Mouse (Mus musculus) left cerebral cortex, postnatal 25 days (tissue): ENCODE results near the gene Itga5. TPM values are rescaled to one million over a fixed set of nuclear protein-coding genes. Genes with fewer than 3 reads are reported as not detected.

Experiments used
- DNase-seq, 2 experiments: peaks; one replicate each; pipeline ENCODE4 v3.0.0; 2022; ENCODE audit warnings: low spot score in 2 of 2, mixed read lengths in 1 of 2
- intact Hi-C: fragments of 180-260 bp; cut with DNase I; formaldehyde crosslinking; loops from one replicate; pipeline ENCODE4 v1.15.1; 2025
- total RNA-seq, 2 experiments: library from RNA; stranded (reverse); gene quantifications; 2 replicates each; pipeline ENCODE4 v1.2.3; 2021

Itga5 gene
- total RNA-seq, 2 experiments from 2014 or later: 2.3 to 5.4 TPM

- DNase-seq: no peak
- intact Hi-C loops: no loop called here
Measured at GRCm38 (mm10) chr15:103317731-103318130, 48.8 kb downstream of the Itga5 start.

- intact Hi-C loops: no loop called here
- no peak for DNase-seq
Measured at GRCm38 (mm10) chr15:103317120-103317519, 49.4 kb downstream of the Itga5 start.

- intact Hi-C loops: no loop called here
Measured at GRCm38 (mm10) chr15:103315979-103316776, 50.4 kb downstream of the Itga5 start.

GRCm38 (mm10) chr15:103315011-103315502, 51.5 kb downstream of the Itga5 start:
- DNase-seq: peak in 1 of 2 experiments; percentile 66
- intact Hi-C loops: no loop called here

More at GRCm38 (mm10) chr15:103315979-103316776, 50.4 kb downstream of the Itga5 start:
- no peak for DNase-seq

GRCm38 (mm10) chr15:103314181-103314580, 52.4 kb downstream of the Itga5 start:
- DNase-seq: no peak
- intact Hi-C loops: no loop called here

DNA sequence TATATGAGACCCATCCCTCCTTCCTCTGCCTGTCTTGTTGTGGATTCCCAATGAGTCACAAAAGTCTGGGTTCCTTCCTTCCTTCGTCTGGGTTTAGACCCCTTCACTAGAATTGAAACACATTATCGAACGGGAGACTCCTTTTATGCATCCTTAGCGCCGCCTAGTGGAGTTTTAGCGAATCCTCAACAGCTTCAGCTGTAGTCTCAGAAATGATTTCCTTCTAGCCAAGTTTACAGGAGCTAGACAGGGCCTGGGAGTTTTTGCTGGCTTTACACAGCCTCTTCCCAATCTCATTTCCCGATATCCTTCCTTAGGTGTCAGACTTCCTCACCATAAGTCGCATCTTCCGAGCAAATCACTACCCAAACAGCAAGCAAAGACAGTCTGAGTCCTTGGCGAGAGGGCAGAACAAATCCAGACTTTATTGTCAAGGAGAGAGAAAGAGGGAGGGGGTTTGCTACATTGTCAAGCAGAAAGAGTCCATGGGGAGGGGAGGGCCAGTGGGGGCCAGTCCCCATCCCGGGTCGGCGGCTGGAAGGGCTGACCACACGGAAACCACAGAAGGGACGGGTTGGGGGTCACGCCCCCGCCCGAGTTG, 53.0 kb downstream of the Itga5 start:
- peak; percentile 67 to 74 for DNase-seq
- intact Hi-C loops: no loop called here

GRCm38 (mm10) chr15:103310365-103310910, 56.1 kb downstream of the Itga5 start, which contains the start of gene Gpr84:
TSS of gene Gpr84 (minus strand) at chr15:103310612.
- DNase-seq: no peak
- intact Hi-C loops: no loop called here

DNA sequence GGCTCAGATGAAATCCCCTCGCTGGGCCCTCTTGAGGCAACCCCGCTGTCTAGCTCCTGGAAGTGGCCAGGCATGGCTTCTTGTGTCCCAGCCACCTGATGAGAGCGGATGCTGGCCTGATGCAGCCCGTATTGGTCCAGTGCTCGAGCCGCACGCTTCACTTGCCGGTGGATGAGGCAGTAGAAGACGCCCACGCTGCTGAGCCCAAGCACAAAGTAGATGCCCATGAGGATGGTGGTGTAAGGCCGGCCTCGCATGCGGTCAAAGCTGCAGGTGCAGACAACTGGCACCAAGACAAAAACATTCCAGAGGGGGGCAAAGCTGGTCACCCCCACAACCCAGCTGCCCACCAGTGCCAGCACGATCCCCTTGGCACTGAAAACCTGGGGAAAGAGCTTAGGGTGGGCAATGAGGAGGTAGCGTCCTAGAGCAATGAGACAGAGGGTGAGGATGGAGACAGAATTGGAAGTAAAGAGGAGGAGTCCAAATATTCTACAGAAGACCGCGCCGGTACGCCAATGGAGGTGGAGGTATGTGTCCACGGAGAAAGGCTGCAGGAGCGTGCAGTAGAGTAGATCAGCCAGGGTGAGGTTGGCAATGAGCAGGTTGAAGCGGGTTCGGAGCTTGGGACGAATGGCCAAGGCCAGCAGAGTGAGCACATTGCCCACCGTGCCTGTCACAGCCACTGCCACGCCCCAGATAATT, 57.5 kb downstream of the Itga5 start:
- no peak for DNase-seq
- intact Hi-C loops: no loop called here

DNA sequence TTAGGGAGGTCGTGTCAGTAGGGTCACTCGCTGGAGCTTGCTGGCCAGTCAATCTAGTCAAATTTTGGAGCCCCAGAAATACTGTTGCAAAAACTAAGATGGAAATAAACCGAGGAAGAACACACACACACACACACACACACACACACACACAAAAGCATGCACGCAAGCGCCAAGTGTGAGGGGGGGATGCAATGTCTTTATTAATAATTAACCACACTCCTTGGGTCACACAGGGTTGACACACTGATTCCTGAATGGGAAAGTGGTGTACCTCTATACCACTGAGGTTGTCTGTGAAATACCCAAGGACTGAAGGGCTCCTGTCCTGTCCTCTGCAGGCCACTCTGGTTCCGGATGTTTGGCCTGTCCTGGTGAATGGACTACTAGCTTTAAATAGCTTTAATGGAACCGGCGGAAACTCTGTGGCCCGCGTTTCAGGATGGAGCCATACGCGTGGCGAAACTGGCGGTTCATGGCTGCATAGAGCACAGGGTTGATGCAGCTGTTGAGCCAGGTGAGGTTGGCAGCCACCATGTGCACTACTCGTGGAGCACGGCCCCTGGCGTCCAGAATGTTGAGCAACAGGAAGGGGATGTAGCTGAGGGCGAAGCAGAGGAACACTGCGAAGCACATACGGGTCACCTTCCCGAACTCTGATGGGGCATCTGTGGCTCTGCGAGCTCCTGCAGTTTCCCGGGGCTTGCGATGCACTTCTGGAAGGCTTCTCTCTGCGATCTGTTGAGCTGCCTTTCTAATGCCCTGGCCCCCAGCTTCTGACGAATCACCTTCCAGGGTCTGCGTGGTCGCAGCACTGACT, 58.3 kb downstream of the Itga5 start:
- intact Hi-C loops: no loop called here
- no peak for DNase-seq

- intact Hi-C loops: loop anchor here (1.0 to 2.0 kb wide), 3 partner anchors 22 to 124 kb away; no protein-coding TSS in a partner anchor
- peak; percentile 91 to 95 for DNase-seq
Measured at GRCm38 (mm10) chr15:103307125-103307524, 59.4 kb downstream of the Itga5 start.

DNA sequence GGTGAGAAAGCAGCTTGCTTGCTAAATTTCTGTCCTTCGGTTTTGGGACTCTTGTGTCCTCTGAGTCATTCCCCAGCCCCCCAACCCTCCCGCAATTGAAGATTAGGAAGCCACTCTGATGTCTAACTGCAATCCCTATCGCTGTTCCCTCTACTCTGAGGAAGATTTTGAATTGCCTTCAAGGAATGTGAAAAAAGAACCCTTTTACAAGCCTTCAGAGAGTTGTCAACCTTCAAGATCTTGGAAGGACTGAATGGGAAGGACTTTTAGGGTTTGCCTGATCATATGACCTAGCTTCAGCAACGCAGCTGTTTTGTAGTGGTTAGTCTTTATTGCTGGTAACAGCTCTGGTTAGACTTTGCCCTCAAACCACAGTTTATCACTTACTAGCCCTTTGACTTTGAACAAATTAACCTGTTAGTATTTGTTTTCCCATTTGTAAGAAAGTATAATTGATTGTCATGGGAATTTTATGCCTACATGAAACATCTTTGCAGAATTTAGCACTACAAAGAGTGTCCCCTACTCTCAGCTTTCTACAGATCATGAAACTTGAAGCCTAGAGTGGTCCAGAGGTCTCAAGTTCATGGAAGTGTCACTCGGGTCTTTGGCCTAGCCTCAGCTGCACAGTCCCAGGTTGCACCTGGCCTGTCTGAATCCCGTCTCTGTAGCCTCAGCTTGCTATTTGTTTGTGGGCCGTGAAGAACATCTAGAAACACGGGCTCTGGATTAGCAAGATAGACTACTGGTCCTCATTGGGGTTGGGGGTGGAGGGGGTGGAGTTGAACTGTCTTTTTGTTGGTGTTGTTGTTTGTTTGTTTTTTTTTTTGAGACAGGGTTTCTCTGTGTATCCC, 60.5 kb downstream of the Itga5 start:
- no peak for DNase-seq
- intact Hi-C loops: loop anchor here (2.0 kb wide), 3 partner anchors 21 to 65 kb away; partner anchors contain the start of gene Hnrnpa1

GRCm38 (mm10) chr15:103305070-103305678, 61.4 kb downstream of the Itga5 start:
- intact Hi-C loops: loop anchor here (2.0 kb wide), 1 partner anchor 64 kb away; the partner anchor contains the start of gene Hnrnpa1
- peak; percentile 97 to 99 for DNase-seq

- intact Hi-C loops: loop anchor here (2.0 kb wide), 1 partner anchor 64 kb away; the partner anchor contains the start of gene Hnrnpa1
- no peak for DNase-seq
Measured at GRCm38 (mm10) chr15:103304616-103304969, 62.0 kb downstream of the Itga5 start.

GRCm38 (mm10) chr15:103303916-103304615, 62.5 kb downstream of the Itga5 start:
- intact Hi-C loops: loop anchor here (2.0 kb wide), 1 partner anchor 63 kb away; the partner anchor contains the start of gene Hnrnpa1
- DNase-seq: no peak

GRCm38 (mm10) chr15:103302341-103303021, 64.1 kb downstream of the Itga5 start:
- no peak for DNase-seq
- intact Hi-C loops: no loop called here

DNA sequence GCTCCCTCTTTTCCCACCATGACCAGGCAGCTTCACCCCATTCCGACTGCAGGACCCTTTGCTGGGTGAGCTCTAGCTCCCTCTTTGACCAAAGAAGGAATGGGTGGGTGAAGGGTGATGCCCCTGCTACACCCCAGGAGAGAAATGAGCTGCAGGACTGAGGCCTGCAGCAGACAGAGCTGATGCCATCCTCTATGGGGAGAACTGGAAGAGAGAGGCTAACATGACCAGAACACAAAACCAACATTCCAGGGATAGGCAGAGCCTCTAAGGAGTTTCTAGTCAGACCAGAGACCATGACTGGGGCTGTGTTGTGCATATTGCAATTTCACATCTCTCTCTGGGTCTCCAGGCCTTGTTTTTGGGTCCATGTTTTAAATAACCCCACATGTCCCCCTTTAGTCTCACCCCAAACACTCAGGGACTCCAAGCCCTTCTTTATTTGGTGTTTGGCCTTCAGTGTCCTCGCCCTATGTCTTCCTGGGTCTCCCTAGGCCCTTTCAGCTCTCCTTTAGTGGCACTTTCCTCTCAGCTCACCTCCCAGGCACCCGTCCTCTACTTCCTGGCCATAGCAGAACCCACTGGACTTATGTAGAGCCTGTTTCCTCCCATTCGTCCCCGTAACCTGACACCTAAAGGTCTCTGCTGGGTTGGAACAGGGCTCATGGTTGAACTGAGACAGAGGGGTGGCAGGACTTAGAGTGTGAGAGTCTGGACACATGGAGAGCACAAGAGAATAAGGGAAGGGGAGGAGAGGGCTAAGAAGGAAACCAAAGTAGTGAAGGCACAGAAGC, 64.8 kb downstream of the Itga5 start:
- no peak for DNase-seq
- intact Hi-C loops: no loop called here
